Mouse (Mus musculus): ENCODE data around the gene Miox. TPM values are rescaled to one million over a fixed set of nuclear protein-coding genes. Genes with fewer than 3 reads are reported as not detected.

The Miox gene
- polyA plus RNA-seq, 1 experiment from 2014 or later = not detected

DNA sequence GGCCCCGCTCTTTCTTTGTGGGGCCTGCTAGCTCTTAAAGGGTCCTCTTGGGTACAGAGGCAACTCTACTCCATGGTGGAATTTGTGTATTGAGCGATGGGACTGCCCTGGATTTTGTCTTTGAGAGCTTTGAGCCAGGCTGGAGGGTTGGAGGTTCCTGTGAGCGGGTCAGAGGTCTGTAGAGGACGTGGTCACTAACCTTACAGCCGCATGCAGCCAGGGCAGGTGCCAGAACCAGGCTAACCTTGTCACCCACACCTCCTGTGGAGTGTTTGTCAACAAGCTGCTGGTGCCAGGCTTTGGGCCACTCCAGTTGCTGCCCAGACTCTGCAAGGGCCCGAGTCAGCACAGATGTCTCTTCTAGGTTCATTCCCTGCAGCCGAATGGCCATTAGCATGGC lies 41.8 kb downstream of the Miox start:
- Histone ChIP-seq H3K27me3 (ENCODE audit: control insufficient read depth, insufficient read depth, low read length) (peaks cover 42% of the 10 kb centered on the region), H3K9ac (ENCODE audit: low read length) (no peak overlapping the region), H3K4me1 (replicated peaks; ENCODE audit: control insufficient read depth, insufficient read depth, low read length) (peaks cover 13% of the 10 kb centered on the region), H3K4me2 (ENCODE audit: low read depth, low read length, severe bottlenecking) (no peak overlapping the region), H3K27ac (ENCODE audit: low read depth, low read length) (no peak overlapping the region), H3K4me3 (ENCODE audit: low read depth, low read length) (no peak overlapping the region), H3K9me3 (ENCODE audit: control insufficient read depth, low read length) (no peaks in the 10 kb centered on the region), H3K36me3 (ENCODE audit: control insufficient read depth, insufficient read depth, low read length) (peaks cover 7% of the 10 kb centered on the region; the same call in 1 of the 2 replicates)
- WGBS = 81% methylated on average over 7 of the region's 7 CpGs
- ATAC-seq (replicated peaks; ENCODE audit: low FRiP score) (no peak), DNase-seq (ENCODE audit: low spot score) (no peak)

DNA sequence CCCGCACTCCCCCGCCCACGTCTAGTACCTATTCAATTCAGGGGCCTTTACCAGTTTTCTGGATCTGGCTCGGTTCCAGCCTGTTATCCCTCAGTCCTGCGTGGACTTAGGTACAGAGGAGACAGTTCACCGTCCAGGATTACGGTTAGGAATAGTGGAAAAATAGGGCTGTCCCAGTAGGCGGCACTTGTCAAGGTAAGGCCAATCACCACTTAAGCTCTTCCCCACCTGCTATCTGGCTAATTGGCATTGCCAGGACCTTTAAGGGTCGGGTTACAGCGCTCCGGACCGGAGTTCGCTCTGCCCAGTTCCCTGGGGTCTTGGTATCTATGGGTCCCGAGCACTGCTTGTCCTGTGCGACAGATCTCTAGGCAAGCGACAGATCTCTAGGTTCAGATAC lies 42.8 kb downstream of the Miox start, which contains the start of gene Tymp:
Gene Tymp (minus strand): TSS at position 83 of the 400 bp plus-strand sequence.
- Histone ChIP-seq H3K4me3 (ENCODE audit: low read depth, low read length) (no peak within 1 kb of the TSS), H3K4me2 (ENCODE audit: low read depth, low read length, severe bottlenecking) (no peak within 1 kb of the TSS), H3K9ac (ENCODE audit: low read length) (no peak within 1 kb of the TSS), H3K9me3 (ENCODE audit: control insufficient read depth, low read length) (no peaks in the 10 kb centered on the region), H3K27ac (ENCODE audit: low read depth, low read length) (no peak within 1 kb of the TSS), H3K36me3 (ENCODE audit: control insufficient read depth, insufficient read depth, low read length) (peaks cover 1% of the 10 kb centered on the region; the same call in 1 of the 2 replicates), H3K4me1 (replicated peaks; ENCODE audit: control insufficient read depth, insufficient read depth, low read length) (peaks cover 13% of the 10 kb centered on the region), H3K27me3 (ENCODE audit: control insufficient read depth, insufficient read depth, low read length) (peaks cover 42% of the 10 kb centered on the region)
- WGBS = 16% methylated on average over 16 of the region's 16 CpGs
- DNase-seq (ENCODE audit: low spot score) (no peak), ATAC-seq (replicated peaks; ENCODE audit: low FRiP score) (no peak)

- peaks cover 13% of the 10 kb centered on the region for H3K4me1 ChIP-seq (replicated peaks; ENCODE audit: control insufficient read depth, insufficient read depth, low read length)
- H3K27me3 ChIP-seq (ENCODE audit: control insufficient read depth, insufficient read depth, low read length) = peaks cover 42% of the 10 kb centered on the region
- no peak overlapping the region for H3K9ac ChIP-seq (ENCODE audit: low read length)
- H3K4me2 ChIP-seq (ENCODE audit: low read depth, low read length, severe bottlenecking) = no peak overlapping the region
- ATAC-seq (replicated peaks; ENCODE audit: low FRiP score) (no peak), DNase-seq (ENCODE audit: low spot score) (no peak)
- H3K36me3 ChIP-seq (ENCODE audit: control insufficient read depth, insufficient read depth, low read length) = no peaks in the 10 kb centered on the region
- WGBS = 7% methylated on average over 18 of the region's 18 CpGs
- H3K4me3 ChIP-seq (ENCODE audit: low read depth, low read length) = no peak overlapping the region
- H3K9me3 ChIP-seq (ENCODE audit: control insufficient read depth, low read length) = no peaks in the 10 kb centered on the region
- H3K27ac ChIP-seq (ENCODE audit: low read depth, low read length) = no peak overlapping the region
These were observed 43.2 kb downstream of the Miox start for GRCm38 (mm10) chr15:89377362-89377761.

- DNase-seq (ENCODE audit: low spot score) (no peak), ATAC-seq (replicated peaks; ENCODE audit: low FRiP score) (no peak)
- Histone ChIP-seq H3K36me3 (ENCODE audit: control insufficient read depth, insufficient read depth, low read length) (no peaks in the 10 kb centered on the region), H3K4me1 (replicated peaks; ENCODE audit: control insufficient read depth, insufficient read depth, low read length) (peaks cover 13% of the 10 kb centered on the region), H3K9ac (ENCODE audit: low read length) (peak overlapping the region; percentile 43; the same call in 1 of the 2 replicates), H3K27ac (ENCODE audit: low read depth, low read length) (no peak overlapping the region), H3K4me3 (ENCODE audit: low read depth, low read length) (peak overlapping the region; percentile 35), H3K27me3 (ENCODE audit: control insufficient read depth, insufficient read depth, low read length) (peaks cover 42% of the 10 kb centered on the region), H3K9me3 (ENCODE audit: control insufficient read depth, low read length) (no peaks in the 10 kb centered on the region), H3K4me2 (ENCODE audit: low read depth, low read length, severe bottlenecking) (peak overlapping the region; percentile 68)
- WGBS = 12% methylated on average over 46 of the region's 46 CpGs
These were observed 44.0 kb downstream of the Miox start for GRCm38 (mm10) chr15:89377938-89378828.

DNA sequence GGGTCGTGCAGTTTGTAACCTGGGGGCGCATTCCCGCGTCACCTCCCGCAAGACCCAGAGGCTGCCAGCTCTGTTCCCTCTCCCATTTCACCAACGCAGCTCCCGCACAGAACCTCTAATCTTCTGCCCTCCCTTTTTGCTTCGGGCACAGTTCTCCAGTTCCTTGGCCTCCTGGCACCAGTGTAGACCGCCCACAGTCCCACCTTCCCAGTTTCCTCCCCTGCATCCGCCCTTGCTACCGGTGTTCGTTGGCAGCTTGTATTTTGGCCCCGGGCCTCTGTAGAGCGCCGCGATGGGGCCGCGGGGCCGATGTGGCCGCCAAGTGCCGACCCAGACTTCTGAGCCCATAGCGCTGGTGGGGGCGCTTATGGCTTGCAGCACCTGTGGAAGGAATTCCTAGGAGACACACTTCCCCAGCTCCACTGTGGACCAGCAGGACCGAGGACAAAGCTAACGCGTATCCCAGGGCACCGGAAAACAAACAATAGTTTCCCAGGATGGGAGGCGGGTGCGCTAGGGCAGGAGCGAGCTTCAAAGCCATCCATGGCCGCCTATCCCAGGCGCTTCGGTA lies 44.7 kb downstream of the Miox start, which contains the start of gene Odf3b:
Gene Odf3b (minus strand): TSS at position 452 of the 571 bp plus-strand sequence.
- Histone ChIP-seq H3K4me1 (replicated peaks; ENCODE audit: control insufficient read depth, insufficient read depth, low read length) (peaks cover 13% of the 10 kb centered on the region), H3K4me3 (ENCODE audit: low read depth, low read length) (peak within 1 kb of the TSS; percentile 35), H3K27ac (ENCODE audit: low read depth, low read length) (no peak within 1 kb of the TSS), H3K36me3 (ENCODE audit: control insufficient read depth, insufficient read depth, low read length) (no peaks in the 10 kb centered on the region), H3K4me2 (ENCODE audit: low read depth, low read length, severe bottlenecking) (peak within 1 kb of the TSS; percentile 68), H3K27me3 (ENCODE audit: control insufficient read depth, insufficient read depth, low read length) (peaks cover 42% of the 10 kb centered on the region), H3K9ac (ENCODE audit: low read length) (peak within 1 kb of the TSS; percentile 43; the same call in 1 of the 2 replicates), H3K9me3 (ENCODE audit: control insufficient read depth, low read length) (no peaks in the 10 kb centered on the region)
- under 1% methylated on average over 33 of the region's 33 CpGs for WGBS
- no peak for DNase-seq (ENCODE audit: low spot score)
- ATAC-seq (replicated peaks; ENCODE audit: low FRiP score) = no peak

DNA sequence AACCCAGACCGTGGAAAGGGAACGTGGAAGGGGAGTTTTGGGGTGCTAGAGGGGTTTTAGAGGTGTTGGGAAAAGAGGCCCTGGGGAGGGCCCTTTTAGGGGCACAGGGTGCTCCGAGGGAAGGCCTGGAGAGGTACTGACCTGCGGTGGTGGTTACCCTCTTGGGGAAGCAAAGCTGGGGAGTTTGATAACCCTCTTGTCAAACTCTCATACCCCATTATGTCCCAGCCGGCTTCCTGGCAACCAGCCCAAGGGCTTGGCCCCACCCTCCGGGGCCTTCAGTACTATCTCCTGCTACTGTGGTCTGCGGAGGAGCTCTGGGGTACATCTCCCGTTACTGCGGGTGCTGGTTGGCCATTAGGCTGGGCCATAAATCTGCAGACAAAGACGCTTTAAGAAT lies 45.2 kb downstream of the Miox start:
- no peak for DNase-seq (ENCODE audit: low spot score)
- Histone ChIP-seq H3K9me3 (ENCODE audit: control insufficient read depth, low read length) (no peaks in the 10 kb centered on the region), H3K4me1 (replicated peaks; ENCODE audit: control insufficient read depth, insufficient read depth, low read length) (peaks cover 9% of the 10 kb centered on the region), H3K36me3 (ENCODE audit: control insufficient read depth, insufficient read depth, low read length) (no peaks in the 10 kb centered on the region), H3K4me2 (ENCODE audit: low read depth, low read length, severe bottlenecking) (peak overlapping the region; percentile 68), H3K27me3 (ENCODE audit: control insufficient read depth, insufficient read depth, low read length) (peaks cover 42% of the 10 kb centered on the region), H3K9ac (ENCODE audit: low read length) (no peak overlapping the region), H3K27ac (ENCODE audit: low read depth, low read length) (no peak overlapping the region), H3K4me3 (ENCODE audit: low read depth, low read length) (peak overlapping the region; percentile 35)
- ATAC-seq (replicated peaks; ENCODE audit: low FRiP score) = no peak
- WGBS = 11% methylated on average over 10 of the region's 10 CpGs

GRCm38 (mm10) chr15:89384617-89385016 lies 50.4 kb downstream of the Miox start, which contains the start of gene Klhdc7b:
Gene Klhdc7b (plus strand): TSS chr15:89384917.
- H3K9me3 ChIP-seq (ENCODE audit: control insufficient read depth, low read length) = no peaks in the 10 kb centered on the region
- 89% methylated on average over 7 of the region's 7 CpGs for WGBS
- no peak within 1 kb of the TSS for H3K27ac ChIP-seq (ENCODE audit: low read depth, low read length)
- ATAC-seq (replicated peaks; ENCODE audit: low FRiP score) = no peak
- DNase-seq (ENCODE audit: low spot score) = no peak
- no peak within 1 kb of the TSS for H3K4me2 ChIP-seq (ENCODE audit: low read depth, low read length, severe bottlenecking)
- H3K9ac ChIP-seq (ENCODE audit: low read length) = no peak within 1 kb of the TSS; the same call in 1 of the 2 replicates
- no peak within 1 kb of the TSS for H3K4me3 ChIP-seq (ENCODE audit: low read depth, low read length)
- H3K27me3 ChIP-seq (ENCODE audit: control insufficient read depth, insufficient read depth, low read length) = peaks cover 6% of the 10 kb centered on the region
- no peaks in the 10 kb centered on the region for H3K36me3 ChIP-seq (ENCODE audit: control insufficient read depth, insufficient read depth, low read length)
- H3K4me1 ChIP-seq (replicated peaks; ENCODE audit: control insufficient read depth, insufficient read depth, low read length) = no peaks in the 10 kb centered on the region
